Comparison of ENCODE assay signal across 14 mouse cellular contexts in the genomic region with DNA sequence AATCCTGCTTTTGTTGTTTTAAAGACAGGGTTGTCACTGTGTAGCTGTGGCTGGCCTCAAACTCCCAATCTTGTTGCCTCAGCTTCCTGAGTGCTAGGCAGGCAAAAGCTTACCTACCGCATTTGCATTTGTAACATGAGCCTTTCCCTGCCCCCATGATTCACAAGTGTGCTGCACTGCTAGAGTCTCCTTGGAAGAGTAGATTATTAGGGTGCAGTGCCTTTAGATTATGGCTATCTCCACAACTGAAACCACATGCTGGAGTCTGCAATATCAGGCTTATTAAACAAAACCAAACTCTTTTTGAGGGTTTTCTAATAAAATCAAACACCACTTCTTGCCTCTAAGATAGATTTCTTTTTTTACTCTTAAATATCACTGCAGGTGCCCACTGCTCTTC. TPM values are rescaled to one million over a fixed set of nuclear protein-coding genes. Genes with fewer than 3 reads are reported as not detected.
A peak's percentile ranks its signal among the peaks of the same experiment; 100 is the strongest.
DNase-seq lines count a peak whose midpoint lies in the region; ATAC-seq and TF ChIP-seq lines count a peak whose summit lies in the region.
"Had no signal": no experiment of that assay in that cellular context is flagged by ENCODE, and none has a peak within 500 bp of the region (broad histone marks: within the 10 kb centered on the region; RNA-seq: fewer than 3 reads in every experiment).

No protein-coding gene starts in this region.

- peaks cover 13% of the 10 kb centered on the region; the same call in 1 of the 2 replicates for H3K36me3 ChIP-seq in stomach, embryonic 15.5 days
- peaks cover 3% of the 10 kb centered on the region; the same call in 1 of the 2 replicates for H3K36me3 ChIP-seq in stomach, postnatal 0 days (ENCODE audit: control insufficient read depth, insufficient read depth, low read length)
- H3K36me3 ChIP-seq in embryonic facial prominence, embryonic 14.5 days (ENCODE audit: control insufficient read depth, insufficient read depth, low read length), result peaks cover 62% of the 10 kb centered on the region

- 17% methylated on average over 1 of the region's 1 CpGs for WGBS in stomach, embryonic 15.5 days
- 25% methylated on average over 1 of the region's 1 CpGs for WGBS in stomach, postnatal 0 days
- WGBS in embryonic facial prominence, embryonic 14.5 days, result 14% methylated on average over 1 of the region's 1 CpGs

- no peak overlapping the region for H3K4me3 ChIP-seq in stomach, embryonic 15.5 days (replicated peaks)
- no peak overlapping the region for H3K4me3 ChIP-seq in stomach, postnatal 0 days (ENCODE audit: low read depth, low read length)
- H3K4me3 ChIP-seq in embryonic facial prominence, embryonic 14.5 days (ENCODE audit: low read depth, low read length), result no peak overlapping the region
- H3K4me3 ChIP-seq: heart, adult 2 months had no signal

- H3K4me2 ChIP-seq in stomach, embryonic 15.5 days, result no peak overlapping the region
- no peak overlapping the region for H3K4me2 ChIP-seq in stomach, postnatal 0 days (replicated peaks; ENCODE audit: low read depth)
- no peak overlapping the region for H3K4me2 ChIP-seq in embryonic facial prominence, embryonic 14.5 days (ENCODE audit: low read depth, low read length)

- no peaks in the 10 kb centered on the region for H3K27me3 ChIP-seq in stomach, embryonic 15.5 days (replicated peaks)
- no peaks in the 10 kb centered on the region for H3K27me3 ChIP-seq in stomach, postnatal 0 days (ENCODE audit: control insufficient read depth, insufficient read depth, low read length)
- no peaks in the 10 kb centered on the region for H3K27me3 ChIP-seq in embryonic facial prominence, embryonic 14.5 days (replicated peaks; ENCODE audit: control insufficient read depth, insufficient read depth, low read length)

- no peaks in the 10 kb centered on the region for H3K9me3 ChIP-seq in stomach, embryonic 15.5 days
- H3K9me3 ChIP-seq in stomach, postnatal 0 days (ENCODE audit: control insufficient read depth, low read length), result no peaks in the 10 kb centered on the region
- no peaks in the 10 kb centered on the region for H3K9me3 ChIP-seq in embryonic facial prominence, embryonic 14.5 days (ENCODE audit: control insufficient read depth, low read length)

- H3K27ac ChIP-seq in stomach, embryonic 15.5 days, result no peak overlapping the region
- no peak overlapping the region for H3K27ac ChIP-seq in stomach, postnatal 0 days (replicated peaks)
- H3K27ac ChIP-seq in embryonic facial prominence, embryonic 14.5 days (replicated peaks; ENCODE audit: low read depth, low read length), result no peak overlapping the region; the same call in 1 of the 2 replicates
- H3K27ac ChIP-seq: heart, adult 2 months; macrophage had no signal

- peak; percentile 53; the same call in 1 of the 2 replicates for ATAC-seq in stomach, embryonic 15.5 days (ENCODE audit: insufficient read depth, low FRiP score, low read depth)
- no peak for ATAC-seq in stomach, postnatal 0 days (ENCODE audit: low FRiP score, low TSS enrichment)
- no peak for ATAC-seq in embryonic facial prominence, embryonic 14.5 days (ENCODE audit: low read depth)
- peak; percentile 93 for ATAC-seq in megakaryocyte-erythroid progenitor cell, adult 5-6 weeks (replicated peaks; ENCODE audit: low FRiP score, low TSS enrichment, poor library complexity, severe bottlenecking)
- no peak for ATAC-seq in cerebellum, adult (ENCODE audit: insufficient number of reproducible peaks, low FRiP score, low TSS enrichment)

- no peak for TF ChIP-seq EP300 in stomach, postnatal 0 days (optimal IDR thresholded peaks at IDR 0.05)

- DNase-seq in embryo, embryonic 10 days (ENCODE audit: low spot score), result peak; percentile 35
- DNase-seq in embryo, embryonic 9.5 days (ENCODE audit: extremely low spot score), result no peak
- DNase-seq in stomach, postnatal 0 days (ENCODE audit: low spot score), result no peak
- peak; percentile 41 for DNase-seq in embryonic facial prominence, embryonic 14.5 days (ENCODE audit: low spot score)
- DNase-seq in kidney, postnatal 4 days, result no peak
- DNase-seq: adrenal gland, adult 2 months; cerebellum, adult 2 months; heart, adult 2 months; kidney, adult 2 months; right cerebral cortex, adult 18-20 months had no signal

- H3K4me1 ChIP-seq in stomach, embryonic 15.5 days, result peaks cover 5% of the 10 kb centered on the region; the same call in 1 of the 2 replicates
- 0 out of 2 replicates have a peak, but pooled peaks cover 2% of the 10 kb centered on the region for H3K4me1 ChIP-seq in stomach, postnatal 0 days (replicated peaks; ENCODE audit: control insufficient read depth, insufficient read depth)
- peaks cover 21% of the 10 kb centered on the region for H3K4me1 ChIP-seq in embryonic facial prominence, embryonic 14.5 days (ENCODE audit: control insufficient read depth, insufficient read depth, low read length)

- no peak overlapping the region for H3K9ac ChIP-seq in stomach, embryonic 15.5 days
- H3K9ac ChIP-seq in stomach, postnatal 0 days (ENCODE audit: low read length), result no peak overlapping the region
- no peak overlapping the region for H3K9ac ChIP-seq in embryonic facial prominence, embryonic 14.5 days (ENCODE audit: low read depth, low read length)

- TF ChIP-seq CTCF in stomach, postnatal 0 days (IDR thresholded peaks at IDR 0.05; ENCODE audit: low read depth), result no peak

RNA-seq across cellular contexts. Expression of a gene that starts 59.5 kb away (rescaled TPM):
- 72.4 and 78.4 TPM in 2 replicates for polyA plus RNA-seq in stomach, embryonic 15.5 days (2015; fragmentation: Nextera tagmentation; extraction: Ambion mirVana)
- polyA plus RNA-seq in stomach, postnatal 0 days (2015; fragmentation: Nextera tagmentation; extraction: Ambion mirVana), result 27.0 and 27.4 TPM in 2 replicates
- polyA plus RNA-seq in embryonic facial prominence, embryonic 14.5 days (2014; fragmentation: Nextera tagmentation; extraction: Ambion mirVana), result 70.4 and 78.8 TPM in 2 replicates
- total RNA-seq in megakaryocyte-erythroid progenitor cell, adult 5-6 weeks (2014; fragmentation: Nextera tagmentation), result 60.3 and 62.4 TPM in 2 replicates
- 35.9 and 41.2 TPM in 2 replicates for total RNA-seq in megakaryocyte-erythroid progenitor cell, adult 5-6 weeks (2017)

Comparison
In these comparisons a context has a peak if more than half of its experiments do, and no peak if none do; other contexts are left out.
1. DNase-seq: peak in embryo, embryonic 10 days (single experiment) and embryonic facial prominence, embryonic 14.5 days (single experiment); none in embryo, embryonic 9.5 days (single experiment), stomach, postnatal 0 days (single experiment) and kidney, postnatal 4 days (0 of 2).
2. ATAC-seq: peak in stomach, embryonic 15.5 days (single experiment) and megakaryocyte-erythroid progenitor cell, adult 5-6 weeks (single experiment); none in stomach, postnatal 0 days (single experiment), embryonic facial prominence, embryonic 14.5 days (single experiment) and cerebellum, adult (single experiment).